Mouse (Mus musculus) CH12.LX (cell line): Measurements from ENCODE around the gene Prss22. TPM values are rescaled to one million over a fixed set of nuclear protein-coding genes. Genes with fewer than 3 reads are reported as not detected.

Experiments
- DNase-seq: peaks from one replicate; pipeline ENCODE4 v3.0.0-alpha.2; 2013; ENCODE audit errors: extremely low read depth
- H3K27ac ChIP-seq: 2 replicates; pipeline ENCODE4 v1.5.1; 2012; ENCODE audit warnings: low read depth, mild to moderate bottlenecking, control low read depth, moderate library complexity; ENCODE audit not compliant: insufficient read depth
- H3K27me3 ChIP-seq: replicated peaks from 2 replicates; pipeline ENCODE3; 2012; ENCODE audit warnings: inconsistent platforms
- H3K36me3 ChIP-seq, 2 experiments: replicated peaks in 1 of 2; 2 replicates each; pipeline versions ENCODE3 to v1.6.1; 2012; ENCODE audit warnings: inconsistent platforms in 1 of 2, low read length in 1 of 2, mild to moderate bottlenecking in 1 of 2, mixed read lengths in 1 of 2, moderate library complexity in 1 of 2; ENCODE audit not compliant: control insufficient read depth in 1 of 2, insufficient read depth in 1 of 2
- H3K4me1 ChIP-seq, 2 experiments: 2 replicates each; pipeline ENCODE4 v1.6.1; 2012; ENCODE audit warnings: inconsistent platforms in 1 of 2, moderate library complexity in 1 of 2; ENCODE audit not compliant: insufficient read depth in 2 of 2, control insufficient read depth in 1 of 2
- H3K4me2 ChIP-seq: 2 replicates; pipeline ENCODE4 v1.6.1; 2012; ENCODE audit warnings: low read depth, mild to moderate bottlenecking, control low read depth; ENCODE audit not compliant: poor library complexity, insufficient read depth, severe bottlenecking
- H3K4me3 ChIP-seq, 3 experiments: fragments of 150-350 bp in 1 of 3; sonication (generic) in 1 of 3; replicated peaks in 1 of 3; 2 replicates each; pipeline versions ENCODE3 to v1.5.1; 2011 to 2012; ENCODE audit warnings: low read depth in 2 of 3, low read length in 2 of 3, mild to moderate bottlenecking in 2 of 3, moderate library complexity in 2 of 3, control low read depth in 1 of 3, improper control_type of control experiment in 1 of 3, inconsistent platforms in 1 of 3, mixed read lengths in 1 of 3; ENCODE audit not compliant: poor library complexity in 1 of 3
- H3K79me2 ChIP-seq: replicated peaks from 2 replicates; pipeline ENCODE4 v1.6.1; 2012; ENCODE audit warnings: mild to moderate bottlenecking, moderate library complexity; ENCODE audit not compliant: control insufficient read depth, poor library complexity, insufficient read depth, severe bottlenecking; ENCODE audit errors: extremely low read depth
- H3K9ac ChIP-seq: 2 replicates; pipeline ENCODE4 v1.6.1; 2012; ENCODE audit warnings: low read depth, mild to moderate bottlenecking, control low read depth, moderate library complexity; ENCODE audit not compliant: insufficient read depth
- H3K9me3 ChIP-seq: replicated peaks from 2 replicates; pipeline ENCODE3; 2012; ENCODE audit warnings: low read length, inconsistent platforms, mixed read lengths
- BHLHE40 ChIP-seq: IDR thresholded peaks from 2 replicates; pipeline ENCODE4 v1.6.1; 2011; ENCODE audit warnings: mild to moderate bottlenecking, low read depth, low read length, improper control_type of control experiment
- ELF1 ChIP-seq: IDR thresholded peaks from 2 replicates; pipeline ENCODE4 v1.6.1; 2014; ENCODE audit warnings: low read depth, mild to moderate bottlenecking, inconsistent platforms, low read length, improper control_type of control experiment
- ETS1 ChIP-seq: conservative IDR thresholded peaks from 2 replicates; pipeline ENCODE4 v1.6.1; 2012; ENCODE audit warnings: low read depth, mild to moderate bottlenecking, inconsistent platforms, low read length, improper control_type of control experiment, moderate library complexity
- GABPA ChIP-seq: IDR thresholded peaks from 2 replicates; pipeline ENCODE4 v1.6.1; 2012; ENCODE audit warnings: low read depth, low read length, improper control_type of control experiment, inconsistent platforms; ENCODE audit not compliant: insufficient replicate concordance
- IRF4 ChIP-seq: IDR thresholded peaks from 2 replicates; pipeline ENCODE4 v1.6.1; 2014; ENCODE audit warnings: low read depth, mild to moderate bottlenecking, inconsistent platforms, low read length, improper control_type of control experiment
- MAX ChIP-seq: IDR thresholded peaks from 2 replicates; pipeline ENCODE4 v1.6.1; 2011; ENCODE audit warnings: low read length, improper control_type of control experiment
- MEF2A ChIP-seq: IDR thresholded peaks from 2 replicates; pipeline ENCODE4 v1.6.1; 2014; ENCODE audit warnings: low read depth, mild to moderate bottlenecking, inconsistent platforms, low read length, improper control_type of control experiment, borderline replicate concordance
- MXI1 ChIP-seq: IDR thresholded peaks from 2 replicates; pipeline ENCODE4 v1.6.1; 2011; ENCODE audit warnings: mild to moderate bottlenecking, low read depth, low read length, improper control_type of control experiment
- MYC ChIP-seq: IDR thresholded peaks from 2 replicates; pipeline ENCODE4 v1.6.1; 2011; ENCODE audit warnings: low read depth, mild to moderate bottlenecking, improper control_type of control experiment, low read length
- PAX5 ChIP-seq: IDR thresholded peaks from 2 replicates; pipeline ENCODE4 v1.6.1; 2012; ENCODE audit warnings: low read length, inconsistent platforms, mixed read lengths
- POLR2AphosphoS2 ChIP-seq: IDR thresholded peaks from 2 replicates; pipeline ENCODE4 v1.6.1; 2011; ENCODE audit warnings: low read depth, low read length, improper control_type of control experiment
- RAD21 ChIP-seq: IDR thresholded peaks from 2 replicates; pipeline ENCODE4 v1.6.1; 2011; ENCODE audit warnings: low read depth, mild to moderate bottlenecking, low read length, improper control_type of control experiment, moderate library complexity
- SIN3A ChIP-seq: IDR thresholded peaks from 2 replicates; pipeline ENCODE4 v1.6.1; 2012; ENCODE audit warnings: low read length, improper control_type of control experiment, inconsistent platforms
- SMC3 ChIP-seq: IDR thresholded peaks from 2 replicates; pipeline ENCODE4 v1.6.1; 2011; ENCODE audit warnings: low read depth, low read length, improper control_type of control experiment
- UBTF ChIP-seq: IDR thresholded peaks from 2 replicates; pipeline ENCODE4 v1.6.1; 2012; ENCODE audit warnings: low read depth, mild to moderate bottlenecking, inconsistent platforms, low read length, improper control_type of control experiment, moderate library complexity
- USF1 ChIP-seq: IDR thresholded peaks from 2 replicates; pipeline ENCODE4 v1.6.1; 2014; ENCODE audit warnings: low read depth, mild to moderate bottlenecking, inconsistent platforms, low read length, improper control_type of control experiment
- ZC3H11A ChIP-seq: IDR thresholded peaks from 2 replicates; pipeline ENCODE4 v1.6.1; 2012; ENCODE audit warnings: low read depth, mild to moderate bottlenecking, inconsistent platforms, low read length, improper control_type of control experiment
- dilution Hi-C: fragments of 300-500 bp; cut with MboI; formaldehyde crosslinking; loops from 2 replicates; pipeline ENCODE4 v1.14.3; 2020; ENCODE audit warnings: low sequenced_read_pairs; ENCODE audit not compliant: extremely low pct_unique_long_range_greater_than_20kb, extremely low pct_ligation_motif_present
- in situ Hi-C: fragments of 300-500 bp; cut with MboI; formaldehyde crosslinking; loops from 3 replicates; pipeline ENCODE4 v1.14.3; 2019; ENCODE audit warnings: low sequenced_read_pairs, low pct_ligation_motif_present, low pct_unique_long_range_greater_than_20kb, mixed read lengths
- polyA plus RNA-seq: library from polyadenylated mRNA; unstranded; fragments of >175 nt; gene quantifications from 2 replicates; pipeline ENCODE4 v1.2.1, GENCODE M21; 2012; ENCODE audit warnings: low read depth; ENCODE audit not compliant: insufficient read length
- total RNA-seq, 2 experiments: library from RNA; depleted of rRNA; stranded (reverse); fragments of 300-350 nt in 1 of 2; fragments of >200 nt in 1 of 2; gene quantifications; 2 replicates each; pipeline ENCODE4 v1.2.3; 2012 to 2014

The Prss22 gene
- total and polyA plus RNA-seq, 3 experiments = not detected

DNA sequence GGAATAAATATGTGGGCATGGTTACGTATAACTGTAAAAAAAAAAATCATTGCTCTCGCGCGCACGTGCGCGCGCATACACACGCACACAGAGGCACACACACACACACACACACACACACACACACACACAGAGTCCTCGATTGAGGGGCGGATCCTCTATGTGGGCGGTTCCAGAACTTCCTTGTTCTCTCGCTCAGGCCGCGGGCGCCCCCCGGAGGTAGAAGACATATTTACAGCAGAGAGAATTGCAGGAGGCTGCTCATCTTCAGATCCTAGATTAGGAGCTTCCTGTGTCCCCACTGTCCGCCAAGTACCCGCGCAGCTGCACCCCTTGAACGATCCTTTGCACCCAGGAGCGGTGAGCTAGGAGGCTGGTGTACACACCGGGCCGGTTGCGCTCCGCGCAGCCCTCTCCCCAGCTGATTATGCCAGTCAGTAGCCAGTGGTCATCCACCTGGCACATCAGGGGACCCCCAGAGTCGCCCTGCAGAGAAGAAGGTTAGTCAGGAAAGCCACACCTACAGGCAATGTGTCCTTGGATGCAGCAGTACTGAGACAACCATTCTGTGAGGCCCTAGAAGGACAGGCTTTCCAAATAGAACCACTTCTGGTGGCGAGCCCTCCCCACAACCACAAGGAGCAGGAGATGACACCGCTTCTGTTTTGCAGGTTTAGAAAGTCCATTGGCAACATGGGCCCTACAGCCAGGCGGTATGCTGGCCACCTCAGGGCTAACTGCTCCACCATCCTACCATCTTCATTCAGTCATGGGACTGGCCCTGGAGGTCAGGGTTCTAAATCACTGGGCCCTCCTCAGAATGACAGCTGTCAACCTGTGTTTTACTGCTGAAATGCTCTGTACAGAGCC lies 4.1 kb downstream of the Prss22 start (continued):
- TF ChIP-seq MEF2A = peak; percentile 60; the same call in 1 of the 2 replicates
- peak; percentile 75; the same call in 1 of the 2 replicates for TF ChIP-seq MAX
- TF ChIP-seq GABPA = no peak
- 0 out of 2 replicates have a peak, but pooled peaks have one; percentile 28 for TF ChIP-seq ETS1
- TF ChIP-seq IRF4 = peak; percentile 78
- peak; percentile 68 for TF ChIP-seq MXI1
- no peak for TF ChIP-seq PAX5
- no peak for TF ChIP-seq UBTF
- peak; percentile 88 for TF ChIP-seq RAD21
- TF ChIP-seq MYC = peak; percentile 64; the same call in 1 of the 2 replicates
- TF ChIP-seq SMC3 = peak; percentile 84
- peak; percentile 97 for TF ChIP-seq BHLHE40
- no peak for TF ChIP-seq USF1
- peak; percentile 89 for TF ChIP-seq ELF1

DNA sequence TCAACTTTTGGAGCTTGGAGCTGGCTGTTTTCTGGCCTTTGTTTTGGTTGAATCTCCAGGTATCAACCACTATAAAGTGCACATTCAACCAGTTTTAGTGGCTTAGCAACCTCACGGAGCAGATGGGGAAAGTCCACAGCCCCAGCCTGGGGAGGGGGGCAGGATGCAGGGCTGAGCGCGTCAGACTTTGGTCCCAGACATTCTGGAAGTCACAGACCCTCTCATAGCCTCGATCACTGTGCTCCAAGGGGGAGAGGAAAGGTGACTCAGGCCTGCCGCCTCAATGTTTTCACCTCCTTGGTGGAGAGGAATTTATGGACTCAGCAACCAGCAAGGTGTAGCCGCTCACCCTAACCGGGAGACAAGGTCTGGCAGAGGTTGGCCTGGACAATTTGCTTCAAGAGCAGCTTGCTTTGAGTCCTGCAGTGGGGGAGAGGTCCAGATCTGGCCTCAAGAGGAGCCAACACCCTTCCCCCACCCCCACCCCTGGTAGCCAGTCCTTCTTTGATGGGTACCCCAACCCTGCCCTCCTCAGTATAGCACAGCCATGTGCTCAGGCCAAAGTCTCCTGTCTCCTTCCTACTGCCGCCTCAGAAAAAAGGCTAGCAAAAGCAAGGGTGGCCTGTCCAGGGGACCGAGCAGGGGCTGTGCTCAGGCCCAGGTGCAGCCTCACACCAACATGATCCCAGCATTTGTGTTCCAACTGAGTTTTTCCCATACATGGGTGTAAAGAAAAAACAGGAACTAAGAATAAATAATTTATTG lies 4.9 kb downstream of the Prss22 start:
- Histone ChIP-seq H3K4me2 (no peak overlapping the region), H3K79me2 (no peaks in the 10 kb centered on the region), H3K4me3 (no peak overlapping the region), H3K4me1 (peaks cover 6 to 17% of the 10 kb centered on the region in 2 experiments), H3K9ac (no peak overlapping the region)
- in situ Hi-C loops (no loop called here), dilution Hi-C loops (no loop called here)
- TF ChIP-seq ZC3H11A (no peak), POLR2AphosphoS2 (no peak), SIN3A (no peak), MAX (no peak), IRF4 (no peak), MEF2A (no peak)
- TF ChIP-seq, all 38 proteins: peak for 0
- H3K27ac ChIP-seq = no peak overlapping the region
- H3K27me3 ChIP-seq = peaks cover 64% of the 10 kb centered on the region
- H3K36me3 ChIP-seq = no peaks in the 10 kb centered on the region
- DNase-seq = no peak
- H3K9me3 ChIP-seq = no peaks in the 10 kb centered on the region
